Mouse (Mus musculus) MEL (cell line): Measurements from ENCODE around the gene Endou. TPM values are rescaled to one million over a fixed set of nuclear protein-coding genes. Genes with fewer than 3 reads are reported as not detected.

Source experiments
- DNase-seq: peaks from one replicate; pipeline ENCODE4 v3.0.0; 2011; ENCODE audit warnings: low read depth, low spot score
- H3K27ac ChIP-seq: 2 replicates; pipeline ENCODE4 v1.5.1; 2012; ENCODE audit warnings: low read depth, mild to moderate bottlenecking, control low read depth, low read length, moderate library complexity; ENCODE audit not compliant: control insufficient read depth
- H3K27me3 ChIP-seq, 2 experiments: fragments of 150-350 bp in 1 of 2; sonication (generic) in 1 of 2; 2 replicates each; pipeline ENCODE4 v1.6.1; 2012; ENCODE audit warnings: low read length in 2 of 2, mild to moderate bottlenecking in 2 of 2, improper control_type of control experiment in 1 of 2, moderate library complexity in 1 of 2; ENCODE audit not compliant: insufficient read depth in 2 of 2, control insufficient read depth in 1 of 2
- H3K36me3 ChIP-seq, 2 experiments: 2 replicates each; pipeline ENCODE4 v1.6.1; 2012 to 2014; ENCODE audit warnings: low read length in 2 of 2, improper control_type of control experiment in 1 of 2, inconsistent platforms in 1 of 2, mild to moderate bottlenecking in 1 of 2; ENCODE audit not compliant: insufficient read depth in 2 of 2, control insufficient read depth in 1 of 2
- H3K4me1 ChIP-seq, 2 experiments: fragments of 150-350 bp in 1 of 2; sonication (generic) in 1 of 2; 2 replicates each; pipeline ENCODE4 v1.6.1; 2012; ENCODE audit warnings: low read length in 2 of 2, improper control_type of control experiment in 1 of 2, mild to moderate bottlenecking in 1 of 2; ENCODE audit not compliant: insufficient read depth in 2 of 2, control insufficient read depth in 1 of 2
- H3K4me3 ChIP-seq, 2 experiments: fragments of 150-350 bp in 1 of 2; sonication (generic) in 1 of 2; 2 replicates each; pipeline ENCODE4 v1.5.1; 2012; ENCODE audit warnings: low read depth in 2 of 2, low read length in 2 of 2, mild to moderate bottlenecking in 2 of 2, moderate library complexity in 2 of 2, control low read depth in 1 of 2, improper control_type of control experiment in 1 of 2; ENCODE audit not compliant: control insufficient read depth in 1 of 2, insufficient read depth in 1 of 2
- H3K79me2 ChIP-seq: 2 replicates; pipeline ENCODE4 v1.6.1; 2012; ENCODE audit warnings: mild to moderate bottlenecking, low read length, moderate library complexity; ENCODE audit not compliant: control insufficient read depth, poor library complexity, insufficient read depth
- H3K9ac ChIP-seq: 2 replicates; pipeline ENCODE4 v1.6.1; 2012; ENCODE audit warnings: low read depth, mild to moderate bottlenecking, control low read depth, low read length, moderate library complexity; ENCODE audit not compliant: control insufficient read depth, poor library complexity, severe bottlenecking
- H3K9me3 ChIP-seq: fragments of 150-350 bp; sonication (generic); replicated peaks from 2 replicates; pipeline ENCODE4 v1.6.1; 2012; ENCODE audit warnings: mild to moderate bottlenecking, low read length, improper control_type of control experiment, moderate library complexity; ENCODE audit not compliant: insufficient read depth
- CHD1 ChIP-seq: IDR thresholded peaks from 2 replicates; pipeline ENCODE4 v1.6.1; 2012; ENCODE audit warnings: low read depth, mild to moderate bottlenecking, inconsistent platforms, low read length, improper control_type of control experiment
- CHD2 ChIP-seq: IDR thresholded peaks from 2 replicates; pipeline ENCODE4 v1.6.1; 2011; ENCODE audit warnings: low read length, improper control_type of control experiment
- E2F4 ChIP-seq: IDR thresholded peaks from 2 replicates; pipeline ENCODE4 v1.6.1; 2011; ENCODE audit warnings: low read depth, low read length, improper control_type of control experiment, borderline replicate concordance
- ELF1 ChIP-seq: IDR thresholded peaks from 2 replicates; pipeline ENCODE4 v1.6.1; 2014; ENCODE audit warnings: low read depth, mild to moderate bottlenecking, inconsistent platforms, low read length, improper control_type of control experiment, moderate library complexity
- EP300 ChIP-seq, 2 experiments: IDR thresholded peaks; 2 replicates each; pipeline ENCODE4 v1.6.1; 2011; ENCODE audit warnings: improper control_type of control experiment in 2 of 2, low read length in 2 of 2, low read depth in 1 of 2, mild to moderate bottlenecking in 1 of 2
- ETS1 ChIP-seq: IDR thresholded peaks from 2 replicates; pipeline ENCODE4 v1.6.1; 2012; ENCODE audit warnings: low read depth, mild to moderate bottlenecking, inconsistent platforms, low read length, improper control_type of control experiment, moderate library complexity
- GABPA ChIP-seq: IDR thresholded peaks from 2 replicates; pipeline ENCODE4 v1.6.1; 2012; ENCODE audit warnings: low read depth, mild to moderate bottlenecking, inconsistent platforms, low read length, improper control_type of control experiment, moderate library complexity
- JUND ChIP-seq: IDR thresholded peaks from 2 replicates; pipeline ENCODE4 v1.6.1; 2011; ENCODE audit warnings: low read depth, mild to moderate bottlenecking, improper control_type of control experiment, low read length
- KAT2A ChIP-seq: conservative IDR thresholded peaks from 2 replicates; pipeline ENCODE4 v1.6.1; 2012; ENCODE audit warnings: low read depth, low read length, improper control_type of control experiment, inconsistent platforms
- MAFK ChIP-seq: IDR thresholded peaks from 2 replicates; pipeline ENCODE4 v1.6.1; 2011; ENCODE audit warnings: low read depth, mild to moderate bottlenecking, low read length, improper control_type of control experiment, borderline replicate concordance
- MAX ChIP-seq: IDR thresholded peaks from 2 replicates; pipeline ENCODE4 v1.6.1; 2011; ENCODE audit warnings: low read length, improper control_type of control experiment
- MAZ ChIP-seq: IDR thresholded peaks from 2 replicates; pipeline ENCODE4 v1.6.1; 2012; ENCODE audit warnings: low read depth, mild to moderate bottlenecking, inconsistent platforms, low read length, improper control_type of control experiment
- MYB ChIP-seq: IDR thresholded peaks from 2 replicates; pipeline ENCODE4 v1.6.1; 2011; ENCODE audit warnings: mild to moderate bottlenecking, low read depth, low read length, improper control_type of control experiment
- POLR2A ChIP-seq, 2 experiments: IDR thresholded peaks; 2 replicates each; pipeline ENCODE4 v1.6.1; 2011 to 2012; ENCODE audit warnings: low read length in 2 of 2, mild to moderate bottlenecking in 2 of 2, control low read depth in 1 of 2, improper control_type of control experiment in 1 of 2, low read depth in 1 of 2, moderate library complexity in 1 of 2; ENCODE audit not compliant: control insufficient read depth in 1 of 2, insufficient read depth in 1 of 2, poor library complexity in 1 of 2
- RAD21 ChIP-seq: IDR thresholded peaks from 2 replicates; pipeline ENCODE4 v1.6.1; 2011; ENCODE audit warnings: mild to moderate bottlenecking, low read depth, low read length, improper control_type of control experiment
- RCOR1 ChIP-seq: IDR thresholded peaks from 2 replicates; pipeline ENCODE4 v1.6.1; 2012; ENCODE audit warnings: low read depth, mild to moderate bottlenecking, inconsistent platforms, low read length, improper control_type of control experiment
- SIN3A ChIP-seq: IDR thresholded peaks from 2 replicates; pipeline ENCODE4 v1.6.1; 2012; ENCODE audit warnings: low read length, improper control_type of control experiment, inconsistent platforms
- TBP ChIP-seq: IDR thresholded peaks from 2 replicates; pipeline ENCODE4 v1.8.0; 2011; ENCODE audit warnings: low read depth, low read length, improper control_type of control experiment
- UBTF ChIP-seq: IDR thresholded peaks from 2 replicates; pipeline ENCODE4 v1.6.1; 2012; ENCODE audit warnings: low read depth, mild to moderate bottlenecking, inconsistent platforms, low read length, improper control_type of control experiment, moderate library complexity, borderline replicate concordance; ENCODE audit not compliant: insufficient read depth
- USF1 ChIP-seq: IDR thresholded peaks from 2 replicates; pipeline ENCODE4 v1.6.1; 2014; ENCODE audit warnings: low read depth, mild to moderate bottlenecking, inconsistent platforms, low read length, improper control_type of control experiment, moderate library complexity
- USF2 ChIP-seq, 2 experiments: IDR thresholded peaks; 2 replicates each; pipeline ENCODE4 v1.6.1; 2011 to 2012; ENCODE audit warnings: improper control_type of control experiment in 2 of 2, low read length in 2 of 2, borderline replicate concordance in 1 of 2, inconsistent platforms in 1 of 2, low read depth in 1 of 2, mild to moderate bottlenecking in 1 of 2; ENCODE audit not compliant: insufficient read depth in 1 of 2
- ZC3H11A ChIP-seq: IDR thresholded peaks from 2 replicates; pipeline ENCODE4 v1.6.1; 2012; ENCODE audit warnings: low read depth, mild to moderate bottlenecking, inconsistent platforms, low read length, improper control_type of control experiment
- ZKSCAN1 ChIP-seq: IDR thresholded peaks from 2 replicates; pipeline ENCODE4 v1.6.1; 2012; ENCODE audit warnings: low read depth, mild to moderate bottlenecking, inconsistent platforms, low read length, improper control_type of control experiment, moderate library complexity
- ZMIZ1 ChIP-seq: IDR thresholded peaks from 2 replicates; pipeline ENCODE4 v1.6.1; 2012; ENCODE audit warnings: low read depth, mild to moderate bottlenecking, inconsistent platforms, low read length, improper control_type of control experiment, moderate library complexity
- polyA plus RNA-seq, 2 experiments: library from polyadenylated mRNA; stranded (reverse) in 1 of 2; unstranded in 1 of 2; fragments of >175 nt in 1 of 2; fragments of >200 nt in 1 of 2; gene quantifications; 2 replicates each; pipeline versions ENCODE4 v1.2.1 to v1.2.4; 2012; ENCODE audit warnings: low replicate concordance in 2 of 2, low read depth in 1 of 2; ENCODE audit not compliant: insufficient read length in 2 of 2, insufficient read depth in 1 of 2, missing spikeins in 1 of 2
- total RNA-seq: library from RNA; depleted of rRNA; stranded (reverse); fragments of 300-350 nt; gene quantifications from 2 replicates; pipeline ENCODE4 v1.2.3, GENCODE M21; 2012

Endou gene
- total and polyA plus RNA-seq, 3 experiments = 0.08 to 0.10 TPM; not detected in 1

DNA sequence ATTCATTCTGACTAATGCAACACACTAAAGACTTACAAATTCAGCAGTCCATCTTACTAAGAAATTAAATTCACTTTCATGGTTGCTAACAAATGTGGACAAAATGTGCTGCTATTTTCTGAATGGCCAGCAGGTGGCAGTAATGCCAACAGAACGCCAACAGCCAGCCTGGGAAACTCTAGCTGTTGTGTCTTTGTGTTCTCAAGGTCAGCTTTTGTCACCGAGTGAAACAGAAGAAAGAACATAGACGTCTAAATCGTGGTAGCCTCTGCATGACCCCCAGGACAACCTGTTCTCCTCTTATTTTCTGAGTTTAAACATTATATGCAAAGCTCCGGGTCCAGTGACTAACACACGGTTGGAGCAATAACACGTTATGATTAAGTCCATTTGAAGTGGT lies 63.7 kb downstream of the Endou start (continued):
- TF ChIP-seq CHD2 (no peak), MAFK (no peak), ETS1 (peak; percentile 41; the same call in 1 of the 2 replicates)
- TF ChIP-seq, all 39 proteins: peak for 23

GRCm38 (mm10) chr15:97666457-97666770 lies 64.7 kb downstream of the Endou start:
- Histone ChIP-seq H3K36me3 (peaks cover 0 to 21% of the 10 kb centered on the region in 2 experiments; a peak in 2 of 4 replicates), H3K27me3 (no peaks in the 10 kb centered on the region), H3K27ac (peak overlapping the region; percentile 55), H3K4me1 (peaks cover 12 to 24% of the 10 kb centered on the region in 2 experiments; a peak in 3 of 4 replicates), H3K79me2 (no peaks in the 10 kb centered on the region; the same call in 1 of the 2 replicates), H3K4me3 (peak overlapping the region; percentile 73 to 87), H3K9ac (peak overlapping the region; percentile 72), H3K9me3 (no peaks in the 10 kb centered on the region)
- TF ChIP-seq TBP (no peak), SIN3A (no peak; the same call in 1 of the 2 replicates), EP300 (IDR thresholded peaks at IDR 0.05; ENCODE audit: low read depth in 1 of 2, low read length in 2 of 2) (no peak), KAT2A (no peak), ZKSCAN1 (no peak), POLR2A (IDR thresholded peaks at IDR 0.05; ENCODE audit: control insufficient read depth in 1 of 2, insufficient read depth in 1 of 2, low read depth in 1 of 2, low read length in 2 of 2, poor library complexity in 1 of 2) (0 out of 4 replicates have a peak, but pooled peaks of 1 of the 2 experiments have one; percentile 46), ELF1 (no peak), JUND (no peak), USF2 (IDR thresholded peaks at IDR 0.05; ENCODE audit: borderline replicate concordance in 1 of 2, insufficient read depth in 1 of 2, low read depth in 1 of 2, low read length in 2 of 2) (no peak), RAD21 (no peak), UBTF (0 out of 2 replicates have a peak, but pooled peaks have one; percentile 37), CHD1 (0 out of 2 replicates have a peak, but pooled peaks have one; percentile 67), ZMIZ1 (no peak)
- DNase-seq = peak; percentile 67

- peak overlapping the region; percentile 55 for H3K27ac ChIP-seq
- H3K79me2 ChIP-seq = no peaks in the 10 kb centered on the region; the same call in 1 of the 2 replicates
- no peaks in the 10 kb centered on the region for H3K9me3 ChIP-seq
- peaks cover 0 to 18% of the 10 kb centered on the region in 2 experiments; a peak in 2 of 4 replicates for H3K36me3 ChIP-seq
- DNase-seq = peak; percentile 66
- H3K4me1 ChIP-seq = peaks cover 11 to 20% of the 10 kb centered on the region in 2 experiments; a peak in 3 of 4 replicates
- no peaks in the 10 kb centered on the region for H3K27me3 ChIP-seq
- peak overlapping the region; percentile 73 to 87 for H3K4me3 ChIP-seq
- peak overlapping the region; percentile 72 for H3K9ac ChIP-seq
- peak in 1 of 2 experiments; percentile 36; a peak in 1 of 4 replicates for TF ChIP-seq POLR2A (IDR thresholded peaks at IDR 0.05; ENCODE audit: control insufficient read depth in 1 of 2, insufficient read depth in 1 of 2, low read depth in 1 of 2, low read length in 2 of 2, poor library complexity in 1 of 2)
- no peak for TF ChIP-seq CHD2
- TF ChIP-seq E2F4 = no peak
- TF ChIP-seq SIN3A = peak; percentile 79
- peak; percentile 96 for TF ChIP-seq CHD1
- TF ChIP-seq MAX = peak; percentile 52
- peak; percentile 52; the same call in 1 of the 2 replicates for TF ChIP-seq MAZ
- TF ChIP-seq GABPA = no peak
- no peak for TF ChIP-seq MYB
- no peak for TF ChIP-seq USF2 (IDR thresholded peaks at IDR 0.05; ENCODE audit: borderline replicate concordance in 1 of 2, insufficient read depth in 1 of 2, low read depth in 1 of 2, low read length in 2 of 2)
- TF ChIP-seq JUND = 0 out of 2 replicates have a peak, but pooled peaks have one; percentile 51
- no peak for TF ChIP-seq ZC3H11A
- peak; percentile 29 to 34; a peak in 1 of 4 replicates for TF ChIP-seq EP300 (IDR thresholded peaks at IDR 0.05; ENCODE audit: low read depth in 1 of 2, low read length in 2 of 2)
- TF ChIP-seq ELF1 = peak; percentile 60; the same call in 1 of the 2 replicates
- 0 out of 2 replicates have a peak, but pooled peaks have one; percentile 11 for TF ChIP-seq USF1
- peak; percentile 60; the same call in 1 of the 2 replicates for TF ChIP-seq ZKSCAN1
- TF ChIP-seq MAFK = no peak
- peak; percentile 51; the same call in 1 of the 2 replicates for TF ChIP-seq ZMIZ1
- no peak for TF ChIP-seq RCOR1
Measured at GRCm38 (mm10) chr15:97665770-97666456, 65.2 kb downstream of the Endou start.
